Mouse (Mus musculus): ENCODE measurements around the gene Vmn2r51.
"Not testable (repeated sequence)": the region's sequence is repeated elsewhere in the genome, so short reads cannot be mapped to it uniquely, and the experiment has no call there.

The Vmn2r51 gene

DNA sequence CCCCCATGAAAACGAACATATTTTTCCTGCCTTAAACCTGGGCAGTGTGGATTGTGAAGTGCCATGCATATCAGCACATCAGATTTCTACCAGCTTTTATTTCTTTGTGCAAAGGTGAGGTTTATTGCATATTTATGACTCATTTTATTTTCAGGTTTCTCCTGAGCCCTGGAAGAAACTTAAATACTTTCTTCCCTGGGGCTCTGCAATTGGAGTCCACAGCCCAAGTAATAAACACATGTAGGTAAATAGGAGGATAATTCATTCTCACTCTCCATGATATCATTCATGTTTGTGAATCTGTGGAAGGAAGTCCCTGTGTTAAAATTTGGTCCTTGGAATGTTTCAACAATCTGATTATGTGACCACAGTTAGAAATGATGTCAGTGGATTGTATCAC lies at the start of gene Vmn2r51:
Gene Vmn2r51, minus strand, starts transcription at position 101 of the 400 bp plus-strand sequence.
- not testable (repeated sequence) for DNase-seq (ENCODE audit: extremely low spot score, low spot score)

DNA sequence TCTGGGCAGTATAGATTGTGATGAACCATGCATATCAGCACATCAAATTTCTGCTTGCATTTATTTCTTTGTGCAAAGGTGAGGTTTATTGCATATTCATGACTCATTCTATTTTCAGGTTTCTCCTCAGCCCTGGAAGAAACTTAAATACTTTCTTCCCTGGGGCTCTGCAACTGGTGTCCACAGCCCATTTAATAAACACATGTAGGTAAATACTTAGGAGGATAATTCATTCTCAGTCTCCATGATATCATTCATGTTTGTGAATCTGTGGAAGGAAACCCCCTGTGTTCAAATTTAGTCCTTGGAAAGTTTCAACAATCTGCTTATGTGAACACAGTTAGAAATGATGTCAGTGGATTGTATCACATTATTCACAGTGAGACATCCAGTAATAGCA lies 52.3 kb downstream of the Vmn2r51 start, which contains the start of gene Vmn2r50:
Gene Vmn2r50, minus strand, starts transcription at position 101 of the 400 bp plus-strand sequence.
- DNase-seq (ENCODE audit: extremely low spot score, low spot score), result not testable (repeated sequence)

All from neural tube, embryonic 10.5 days (tissue).